Mouse (Mus musculus) gastrocnemius, adult 18-20 months (tissue): ENCODE measurements around the gene Zdhhc22. TPM values are rescaled to one million over a fixed set of nuclear protein-coding genes. Genes with fewer than 3 reads are reported as not detected.

ENCODE experiments used
- DNase-seq: peaks from one replicate; pipeline ENCODE4 v3.0.0; 2021; ENCODE audit warnings: low spot score
- long read RNA-seq, 2 experiments: library from polyadenylated mRNA; stranded (forward); transcript quantifications; one replicate each; pipeline ENCODE4 v2.0.0; 2021
- total RNA-seq, 2 experiments: library from RNA; stranded (reverse); gene quantifications; 2 replicates each; pipeline ENCODE4 v1.2.3; 2021

The Zdhhc22 gene
- total RNA-seq = not detected
- long read RNA-seq, experiment 1 = 0 reads
- long read RNA-seq, experiment 2 = 0 reads

DNA sequence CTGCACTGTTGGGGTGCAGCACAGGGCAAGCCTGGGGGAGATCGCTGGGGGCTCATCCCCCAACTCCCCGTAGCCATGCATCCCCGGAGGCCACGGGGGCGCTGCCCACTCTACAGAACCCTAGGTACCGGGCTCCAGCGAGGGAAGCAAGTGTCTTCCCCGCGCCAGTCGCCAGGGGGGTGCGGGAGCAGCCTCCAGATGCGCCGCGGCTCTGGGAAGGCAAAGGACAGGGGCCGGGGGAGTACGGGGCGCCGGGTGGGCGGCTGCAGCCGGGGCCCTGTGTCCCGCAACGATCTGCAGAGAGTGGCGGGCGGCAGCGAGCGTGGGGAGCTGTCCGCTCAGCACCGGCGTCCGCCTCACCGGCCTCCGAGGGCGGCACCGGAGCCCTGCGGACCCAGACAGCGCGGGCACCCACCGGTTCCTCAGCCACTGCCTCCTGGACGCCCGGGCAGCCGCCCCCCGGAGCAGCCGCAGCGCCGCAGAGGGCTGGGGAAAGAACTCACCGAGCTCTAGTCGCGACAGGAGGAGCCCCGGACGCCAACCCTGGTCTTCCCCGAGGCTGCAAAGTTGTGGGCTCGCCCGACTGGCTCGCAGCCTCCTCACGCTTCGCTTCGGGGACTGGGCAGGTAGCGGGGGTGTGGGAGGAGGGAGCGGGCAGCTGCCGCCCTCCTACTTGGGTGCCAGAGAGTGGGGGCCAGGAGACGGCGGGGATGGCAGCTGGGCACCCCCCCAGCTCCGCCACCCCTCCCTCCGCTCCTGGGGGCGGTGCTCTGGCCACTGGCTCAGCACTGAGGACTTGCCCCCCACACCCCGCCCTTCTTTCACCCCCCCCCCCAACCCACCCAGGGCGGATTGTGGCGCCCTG, at the start of gene Zdhhc22:
Gene Zdhhc22, minus strand, starts transcription at position 541 of the 865 bp plus-strand sequence.
- no peak for DNase-seq

DNA sequence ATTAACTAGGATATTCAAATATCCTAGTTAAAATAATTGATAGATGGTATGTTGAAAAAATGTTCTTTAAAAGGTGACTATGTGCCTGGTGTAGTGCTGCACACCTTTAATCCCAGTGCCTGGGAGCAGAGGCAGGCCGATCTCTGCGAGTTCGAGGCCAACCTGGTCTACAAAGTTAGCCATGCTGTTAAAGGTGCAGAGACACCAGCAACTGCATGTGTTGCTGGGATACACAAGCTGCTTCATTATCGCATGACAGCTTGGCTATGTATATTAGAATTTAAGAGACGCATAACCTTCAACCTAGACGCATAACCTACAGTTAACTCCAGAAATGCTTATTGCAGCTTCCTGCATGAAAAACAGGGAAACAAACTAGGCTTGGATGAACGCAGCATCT, 46.4 kb upstream of the Zdhhc22 start:
- DNase-seq = no peak

DNA sequence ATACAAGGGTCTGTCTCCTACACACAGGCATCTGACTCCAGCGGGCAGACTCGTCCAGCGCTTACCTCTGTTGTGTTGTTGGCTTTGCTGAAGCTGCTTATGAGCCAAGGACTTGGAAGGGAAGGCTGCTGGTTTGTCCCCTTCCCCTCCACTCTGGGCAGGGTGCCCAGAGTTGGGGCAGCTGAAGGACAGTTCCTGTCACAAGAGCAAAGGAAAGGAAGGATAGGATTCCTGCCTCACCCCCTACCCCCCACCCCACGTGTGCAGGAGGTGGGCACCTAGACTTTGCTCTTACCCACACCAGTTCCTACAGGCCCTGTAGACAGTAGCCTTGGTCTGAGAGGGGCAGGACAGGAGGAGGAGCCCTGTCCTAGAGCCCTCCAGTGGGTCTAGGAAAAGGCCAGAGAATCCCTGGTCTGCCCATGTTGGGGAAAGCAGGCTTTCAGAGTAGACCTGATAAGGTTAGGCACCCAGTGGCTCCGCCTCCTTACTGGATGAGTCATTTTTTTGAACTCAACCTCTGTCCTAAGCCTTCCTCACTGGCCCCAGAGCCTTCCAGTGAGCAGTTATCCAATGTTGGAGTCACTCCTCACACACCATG, 41.0 kb upstream of the Zdhhc22 start:
- DNase-seq = no peak

DNA sequence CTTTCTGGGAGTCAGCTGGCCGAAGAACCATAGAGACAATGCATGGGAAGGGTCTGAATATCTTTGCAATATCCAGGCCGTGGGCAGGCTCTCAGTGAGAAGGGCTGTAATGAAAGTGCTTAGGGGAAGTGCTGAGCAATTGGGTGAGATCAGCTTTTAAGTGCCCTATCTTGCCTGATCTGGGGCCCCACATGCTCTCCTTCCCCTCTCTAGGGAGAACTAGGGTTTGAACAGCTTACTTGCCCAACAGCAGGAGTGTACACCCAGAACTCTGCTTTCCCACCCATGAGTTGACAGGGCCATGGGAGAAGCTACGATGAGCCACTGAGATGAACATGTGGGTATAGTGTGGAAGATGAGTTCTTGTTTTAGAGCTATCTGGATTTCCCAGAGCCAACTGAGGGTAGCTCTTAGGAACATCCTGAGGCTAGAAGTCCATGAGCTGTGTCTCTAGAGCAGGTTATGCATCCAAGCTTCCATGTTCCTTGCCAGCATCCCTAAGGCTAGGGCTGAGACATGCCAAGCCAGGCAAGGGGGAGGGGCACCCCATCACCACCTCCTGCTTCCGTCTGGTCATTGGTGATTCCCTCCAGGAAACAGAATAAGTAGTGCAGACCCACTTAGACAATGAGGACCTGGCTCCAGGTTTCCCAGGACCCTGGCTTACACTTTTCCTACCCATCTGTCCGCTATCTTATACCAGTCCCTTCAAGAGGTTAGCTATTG, 39.2 kb upstream of the Zdhhc22 start:
- DNase-seq = no peak

DNA sequence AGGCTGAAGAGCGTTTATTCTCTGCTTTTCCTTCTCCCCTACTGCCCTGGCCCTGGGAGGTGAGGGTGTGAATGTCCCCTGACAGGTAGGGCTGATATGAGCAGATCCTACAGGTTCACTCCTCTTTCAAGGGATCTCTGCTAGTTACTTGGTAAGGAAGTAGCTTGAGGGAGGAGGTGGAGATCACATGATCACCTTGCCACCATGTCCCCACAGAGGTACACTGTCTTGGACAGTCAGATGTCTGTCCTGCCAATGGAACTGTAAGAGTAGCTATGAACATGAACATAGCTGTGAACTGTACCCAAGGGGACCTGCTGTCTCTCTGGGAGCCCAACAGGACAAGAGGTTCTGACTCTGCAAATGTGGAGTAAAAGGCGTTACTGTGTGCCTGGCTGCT, 37.8 kb upstream of the Zdhhc22 start:
- no peak for DNase-seq

DNA sequence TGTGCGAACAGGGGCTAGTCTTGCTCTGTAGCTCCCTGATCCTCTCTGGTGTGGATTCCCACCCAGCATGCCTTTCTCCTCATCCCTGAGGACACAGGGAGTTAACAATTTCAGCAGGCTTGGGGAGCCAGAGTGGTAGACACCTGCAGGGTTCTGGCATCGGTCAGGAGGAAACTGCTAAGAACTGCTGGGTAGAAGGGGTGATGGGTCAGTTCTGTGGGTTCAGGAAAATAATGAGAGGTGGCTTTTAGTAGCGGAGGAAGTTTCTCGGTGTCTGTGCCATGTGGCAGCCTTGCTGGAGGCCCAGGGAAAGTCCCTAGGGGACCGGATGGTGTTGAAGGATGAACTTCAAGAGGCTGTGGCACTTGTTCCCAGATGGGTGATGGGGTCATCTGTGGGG, 37.2 kb upstream of the Zdhhc22 start:
- DNase-seq = no peak

DNA sequence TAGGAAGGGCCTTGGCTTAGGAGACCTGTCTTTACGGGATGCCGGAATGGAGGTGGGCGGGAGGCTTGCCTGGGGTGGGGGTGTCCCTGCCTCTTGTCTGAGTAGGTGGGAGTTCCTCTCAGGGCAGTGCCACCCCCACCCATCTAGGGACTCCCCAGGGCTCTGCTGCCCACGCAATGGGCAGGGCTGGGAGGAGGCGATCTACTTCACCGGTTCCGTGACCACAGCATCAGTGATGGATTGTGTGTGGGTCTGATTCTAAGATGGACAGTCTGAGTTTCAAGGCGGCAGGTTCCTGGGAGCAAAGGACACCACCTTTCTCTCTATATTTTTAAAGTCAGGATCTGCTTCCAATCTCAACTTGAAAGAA, 36.6 kb upstream of the Zdhhc22 start:
- DNase-seq = no peak

DNA sequence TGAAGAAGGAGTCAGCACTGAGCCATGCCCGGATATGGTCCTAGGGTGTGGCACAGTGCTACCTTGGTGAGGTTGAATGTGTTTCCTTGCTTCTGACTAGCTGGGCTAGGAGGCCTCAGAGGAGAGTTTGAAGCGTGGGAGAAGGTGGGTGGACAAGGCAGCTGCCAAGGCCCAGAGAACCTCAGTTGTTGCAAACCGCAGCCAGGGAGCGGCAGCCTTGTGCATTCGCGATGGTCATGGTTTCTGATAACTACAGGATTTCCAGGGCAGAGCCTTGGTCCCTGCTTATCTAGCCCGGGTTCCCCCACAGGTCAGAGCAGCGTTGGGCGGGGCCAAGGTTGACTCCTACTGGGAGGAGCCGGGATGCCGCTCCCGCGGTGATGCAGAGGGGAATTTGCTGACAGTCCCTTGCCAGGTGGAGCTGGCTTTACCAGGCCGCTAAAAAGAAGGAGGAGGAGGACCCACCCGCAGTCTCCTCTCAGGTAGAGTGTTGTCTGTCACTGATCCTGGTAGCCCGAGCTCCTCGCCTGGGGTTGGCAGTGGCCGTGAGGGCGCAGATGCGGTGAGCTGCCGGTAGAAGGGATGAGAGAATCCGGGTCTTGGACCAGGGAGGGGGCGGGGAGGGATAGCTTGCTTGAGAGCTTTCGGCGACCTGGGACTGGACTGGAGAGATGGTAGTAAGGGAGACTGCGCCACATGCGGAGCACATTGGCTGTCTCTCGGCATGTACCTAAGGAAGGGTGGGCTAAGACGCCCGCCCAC, 36.1 kb upstream of the Zdhhc22 start:
- DNase-seq = no peak

DNA sequence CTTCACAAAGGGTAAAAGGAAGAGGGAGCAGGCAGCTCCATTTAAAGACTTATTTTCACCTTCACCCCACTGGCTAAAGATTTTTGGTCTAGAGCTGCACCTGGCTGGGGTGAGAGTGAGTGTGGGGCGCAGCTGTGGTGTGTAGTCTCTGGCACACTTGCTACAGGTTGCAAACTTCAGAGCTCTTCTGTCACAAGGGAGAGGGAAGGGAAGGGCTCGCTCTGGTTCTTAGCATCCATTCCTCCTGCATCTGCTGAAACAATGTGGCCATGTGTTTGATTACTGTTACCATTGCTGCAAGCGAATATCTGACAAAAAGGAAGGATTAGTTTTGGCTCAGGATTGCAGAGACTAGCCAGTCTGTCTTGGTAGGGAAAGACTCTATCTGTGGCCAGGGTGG, 33.2 kb upstream of the Zdhhc22 start:
- no peak for DNase-seq

DNA sequence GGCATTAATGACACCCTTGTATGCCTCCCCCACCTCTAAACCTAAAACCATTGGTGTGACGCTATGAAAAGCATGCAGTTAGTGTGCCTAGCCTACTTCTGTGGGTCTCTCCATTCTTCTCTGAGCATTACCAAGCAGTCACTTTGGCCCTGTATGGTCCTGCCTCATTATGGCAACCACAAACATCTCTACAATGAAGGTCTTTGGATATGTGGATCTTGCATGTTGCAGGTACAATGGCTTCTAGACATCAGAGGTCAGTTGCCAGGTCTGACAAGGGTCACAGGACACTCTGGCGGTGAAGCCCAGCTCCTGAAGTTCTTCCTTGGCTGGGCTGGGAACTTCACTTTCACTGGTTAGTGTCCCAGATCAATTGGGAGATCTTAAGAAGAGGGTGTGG, 31.8 kb upstream of the Zdhhc22 start:
- DNase-seq = no peak

DNA sequence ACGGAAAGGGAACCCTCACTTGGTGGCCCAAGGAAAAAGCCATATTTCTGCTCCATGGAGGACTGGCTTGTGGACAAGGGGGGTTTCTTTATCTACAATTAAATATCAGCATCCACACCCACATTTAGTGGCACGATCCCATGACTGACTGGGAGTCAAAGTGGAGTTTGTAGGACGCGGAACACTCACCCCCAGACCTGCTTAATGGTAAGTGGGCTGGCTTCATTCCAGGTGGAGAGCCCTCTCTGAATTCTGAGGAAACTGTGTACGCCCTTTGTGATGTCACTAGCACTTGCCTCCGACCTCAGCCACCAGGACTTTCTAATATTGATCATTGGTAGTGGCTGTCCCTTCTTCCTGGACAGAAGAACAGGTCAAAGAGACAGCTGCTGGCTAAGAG, 30.8 kb upstream of the Zdhhc22 start, which contains the start of gene Tmem63c:
Gene Tmem63c, plus strand, starts transcription at position 301 of the 400 bp plus-strand sequence.
- DNase-seq = no peak

DNA sequence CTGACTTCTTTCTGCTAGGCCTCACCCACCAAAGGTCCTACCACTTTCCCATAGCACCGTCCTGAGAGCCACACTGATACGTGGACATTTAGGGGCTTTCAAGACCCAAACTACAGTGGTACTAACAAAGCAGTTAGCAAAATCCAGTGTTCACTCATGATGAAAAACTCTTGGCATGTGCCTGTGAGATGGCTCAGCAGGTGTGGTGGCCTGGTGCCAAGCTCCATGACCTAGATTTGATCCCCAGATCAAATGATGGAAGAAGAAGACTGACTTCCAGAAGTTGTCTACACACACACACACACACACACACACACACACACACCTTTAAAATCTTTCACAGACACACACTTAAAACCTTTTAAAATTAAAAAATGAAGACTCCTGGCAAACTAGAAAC, 28.5 kb upstream of the Zdhhc22 start:
- peak; percentile 15 for DNase-seq

DNA sequence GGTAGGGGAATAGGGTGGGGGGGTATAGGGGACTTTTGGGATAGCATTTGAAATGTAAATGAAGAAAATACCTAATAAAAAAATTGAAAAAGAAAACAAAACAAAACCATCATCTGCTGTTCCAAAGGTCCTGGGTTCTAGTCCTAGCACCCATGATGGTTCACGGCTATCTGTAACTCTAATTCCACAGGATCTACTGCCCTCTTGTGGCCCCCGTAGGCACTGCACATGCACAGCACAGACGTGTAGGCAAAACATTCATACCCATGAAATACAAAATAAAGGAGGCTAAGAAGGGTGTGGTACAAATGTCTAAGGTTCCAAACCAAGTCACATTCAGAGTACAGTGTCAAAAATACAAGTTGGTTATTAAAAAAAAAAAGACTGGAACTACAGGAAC, 26.8 kb upstream of the Zdhhc22 start:
- DNase-seq = peak; percentile 13

DNA sequence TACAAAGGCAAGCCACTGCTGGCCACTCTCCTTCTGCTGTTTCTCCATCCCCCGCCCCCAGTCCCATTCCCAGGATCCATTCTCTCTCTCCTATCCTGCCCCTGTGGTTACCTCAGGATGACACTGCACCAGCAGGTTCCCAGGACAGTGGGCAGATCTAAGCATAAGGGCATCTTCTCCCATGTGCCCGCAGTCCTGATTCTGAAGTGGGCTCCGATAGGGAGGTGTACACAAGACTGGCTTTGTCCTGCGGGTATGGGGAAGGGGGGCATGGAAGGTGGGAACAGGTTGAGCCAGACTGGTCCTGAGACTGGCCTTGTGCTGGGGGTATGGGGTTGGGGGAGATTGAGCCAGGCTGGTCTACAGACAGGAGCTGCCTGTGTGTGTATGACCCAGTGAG, 14.4 kb upstream of the Zdhhc22 start:
- DNase-seq = no peak

DNA sequence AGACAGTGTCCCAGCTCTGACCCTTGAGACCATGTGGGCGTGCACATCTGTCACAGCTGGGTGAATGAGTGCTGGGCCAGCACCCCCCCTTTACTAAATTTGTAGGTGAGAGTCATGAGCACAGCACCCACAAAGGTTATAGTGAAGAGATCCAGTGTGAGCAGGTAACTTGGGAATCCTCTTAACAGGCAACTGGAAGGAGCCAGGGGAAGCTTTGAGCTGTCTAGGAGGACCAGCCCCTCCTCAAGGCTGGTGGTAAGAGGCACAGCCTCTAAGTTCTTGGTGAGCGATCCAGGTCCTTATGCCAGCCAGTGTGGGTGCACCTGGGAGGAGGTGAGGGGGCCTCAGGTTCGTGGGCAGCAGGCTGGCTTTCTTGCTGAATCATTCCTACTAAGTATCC, 13.4 kb upstream of the Zdhhc22 start:
- DNase-seq = no peak

DNA sequence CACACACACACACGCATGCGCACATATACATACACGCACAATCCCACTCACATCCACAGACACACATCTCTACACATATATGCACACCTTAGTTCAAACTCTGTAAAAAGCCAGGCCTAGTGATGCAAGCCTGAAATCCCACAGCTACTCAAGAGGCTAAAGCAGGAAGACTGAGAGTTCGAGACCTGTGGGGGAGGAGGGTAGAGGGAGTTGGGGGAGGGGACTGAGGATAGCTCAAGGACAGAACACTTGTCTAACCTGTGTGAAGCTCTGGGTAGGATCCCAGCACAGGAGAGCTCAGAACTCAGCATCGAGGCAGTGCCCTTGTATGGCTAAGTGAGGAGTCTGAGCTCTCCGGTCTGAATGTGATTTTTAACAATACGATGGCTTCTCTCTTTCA, 12.6 kb upstream of the Zdhhc22 start:
- DNase-seq = no peak

DNA sequence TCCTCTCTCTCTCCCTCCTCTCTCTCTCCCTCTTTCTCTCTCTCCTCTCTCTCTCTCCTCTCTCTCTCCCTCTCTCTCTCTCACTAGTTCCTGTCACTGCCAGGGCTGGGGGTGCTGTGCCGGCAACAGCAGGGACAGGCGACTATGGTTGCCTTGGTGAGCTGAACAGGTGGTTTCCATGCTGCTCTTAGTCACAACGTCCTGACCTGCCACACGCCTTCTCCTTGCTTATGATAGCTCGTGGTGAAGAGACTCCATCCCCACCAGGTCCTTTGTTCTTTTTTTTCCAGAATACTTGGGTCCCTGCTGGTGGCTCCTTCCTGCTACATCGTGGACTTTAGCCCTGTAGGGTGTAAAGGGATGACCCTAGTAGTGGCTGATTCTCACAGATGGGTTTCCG, 12.0 kb upstream of the Zdhhc22 start:
- DNase-seq = no peak

DNA sequence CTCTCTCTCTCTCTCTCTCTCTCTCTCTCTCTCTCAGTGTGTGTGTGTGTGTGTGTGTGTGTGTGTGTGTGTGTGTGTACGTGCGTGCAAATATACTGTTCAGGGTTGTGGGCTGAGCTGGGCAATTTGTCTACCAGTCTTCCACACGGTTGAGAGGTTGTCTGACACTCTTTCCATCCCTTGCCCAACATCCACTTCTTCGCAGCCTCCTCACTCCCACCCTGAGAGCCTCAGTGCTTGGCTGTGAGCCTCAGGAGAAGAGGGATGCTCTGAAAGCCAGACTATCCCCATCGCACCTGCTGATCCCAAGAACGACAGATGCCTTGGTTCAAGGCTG, 10.6 kb upstream of the Zdhhc22 start:
- no peak for DNase-seq

DNA sequence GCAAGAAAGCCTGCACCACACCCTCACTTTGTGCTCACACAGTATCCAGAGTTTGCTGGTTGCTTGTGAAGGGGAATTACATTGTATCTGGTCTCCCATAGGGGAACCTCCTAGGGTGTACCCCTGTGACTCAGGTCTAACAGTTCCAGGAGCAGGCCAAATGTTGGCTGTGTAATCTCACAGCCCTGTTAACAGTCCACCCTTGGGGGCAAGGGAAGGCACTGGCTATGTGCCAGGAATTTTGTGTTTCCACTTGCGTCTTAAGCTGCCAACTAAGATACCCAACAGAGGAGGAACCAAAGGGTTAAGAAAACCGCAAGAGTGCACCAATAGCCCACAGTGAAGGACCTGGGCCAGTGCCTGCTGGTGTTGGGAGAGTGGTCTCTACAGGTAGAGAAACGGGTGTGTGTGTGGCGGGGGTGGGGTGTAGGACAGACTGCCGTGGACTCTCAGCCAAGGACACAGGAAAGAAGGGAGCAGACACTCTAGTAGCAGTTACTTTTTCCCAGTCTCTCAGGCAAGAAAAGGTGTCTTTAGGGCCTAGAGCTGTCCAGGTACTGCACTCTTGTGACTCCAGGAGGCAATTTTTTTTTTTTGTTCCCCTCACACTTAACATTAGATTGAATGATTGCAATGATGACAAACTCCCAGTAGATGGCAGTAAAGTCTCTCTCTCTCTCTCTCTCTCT, 10.1 kb upstream of the Zdhhc22 start:
- no peak for DNase-seq

DNA sequence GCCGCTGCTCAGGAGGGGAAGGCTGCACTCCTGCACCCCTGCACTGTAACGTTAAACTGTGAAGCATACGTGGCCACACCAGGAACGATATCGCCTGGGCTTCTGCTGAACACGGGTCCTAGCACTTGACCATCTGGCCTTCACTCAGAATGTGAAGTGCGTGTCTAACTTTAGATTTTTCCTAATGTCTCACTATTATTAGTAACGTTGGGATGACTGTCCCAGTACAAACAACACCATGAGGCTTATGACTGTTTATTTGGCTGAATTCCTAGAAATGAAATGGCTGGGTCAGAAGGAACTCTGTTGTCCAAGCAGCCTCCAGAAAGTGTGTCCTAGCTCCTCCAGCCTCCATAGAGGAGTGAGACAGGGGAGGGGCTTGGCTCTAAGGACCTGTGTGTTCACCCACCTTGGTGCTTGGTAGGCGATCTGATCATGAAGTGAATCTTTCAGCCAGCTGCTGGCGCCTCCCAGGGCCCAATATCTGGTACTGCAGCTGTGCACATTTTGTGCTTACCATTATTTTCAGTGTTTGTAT, 9.1 kb upstream of the Zdhhc22 start:
- DNase-seq = peak; percentile 78

DNA sequence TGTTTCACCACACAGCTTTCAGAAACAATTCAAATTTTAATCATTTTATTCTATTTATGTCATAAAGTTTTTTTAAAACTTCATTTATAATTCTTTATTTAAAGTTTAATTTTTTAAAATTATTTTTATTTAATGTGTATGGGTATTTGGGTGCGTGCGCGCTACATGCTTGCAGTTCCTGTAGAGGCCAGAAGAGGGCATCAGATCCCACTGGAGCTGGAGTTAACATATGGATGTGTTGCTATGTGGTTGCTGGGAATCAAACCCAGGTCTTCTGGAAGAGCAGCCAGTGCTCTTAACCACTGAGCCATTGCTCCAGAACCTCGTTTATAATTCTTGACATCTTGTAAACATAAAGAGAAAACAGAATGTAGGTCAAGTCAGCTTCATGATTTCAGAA, 8.5 kb upstream of the Zdhhc22 start:
- no peak for DNase-seq
